Mouse (Mus musculus) bone marrow macrophage, adult 2 months (primary cell): ENCODE results near the gene Gns.

ENCODE experiments used
- CTCF ChIP-seq: IDR thresholded peaks from 2 replicates; pipeline ENCODE4 v1.5.1; 2012; ENCODE audit warnings: low read depth, mild to moderate bottlenecking, low read length, moderate library complexity
- POLR2A ChIP-seq: IDR thresholded peaks from 2 replicates; pipeline ENCODE4 v1.6.1; 2012; ENCODE audit warnings: mild to moderate bottlenecking, low read depth, low read length, borderline replicate concordance

DNA sequence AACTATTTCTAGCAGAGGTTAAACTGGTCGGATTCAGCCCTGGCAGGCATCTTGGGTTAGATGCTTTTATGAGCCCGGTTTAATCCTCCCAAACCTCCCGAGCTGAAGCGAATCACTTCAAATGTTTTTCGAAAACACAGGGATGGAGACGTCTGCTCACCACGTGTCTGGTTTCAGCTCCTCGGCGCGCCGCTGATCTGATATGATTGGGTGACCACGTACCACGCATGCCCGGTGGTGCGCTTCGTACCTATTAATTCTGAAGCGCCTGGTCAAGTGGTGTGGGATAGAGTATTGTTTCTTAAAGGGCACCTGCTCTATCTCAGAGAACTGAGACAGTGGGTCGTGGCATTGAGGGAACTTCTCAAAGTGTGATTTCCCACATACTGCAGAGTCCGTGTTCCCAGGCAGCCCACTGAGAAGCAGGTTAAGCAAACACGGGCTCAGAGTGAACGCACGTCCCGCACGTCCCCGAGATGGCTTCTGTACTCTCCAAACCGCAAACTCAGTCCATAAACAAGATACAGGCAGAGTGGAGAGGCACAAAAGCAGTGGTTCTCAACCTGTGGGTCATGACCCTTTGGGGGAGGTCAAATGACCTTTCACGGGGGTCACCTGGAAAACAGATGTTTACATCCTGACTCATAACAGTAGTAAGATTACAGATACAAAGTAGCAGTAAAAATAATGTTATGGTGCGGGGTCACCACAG, 70.8 kb downstream of the Gns start:
- no peak for TF ChIP-seq CTCF
- TF ChIP-seq POLR2A = no peak
